Mouse (Mus musculus): ENCODE measurements around the gene Rsph1.

Rsph1 gene

DNA sequence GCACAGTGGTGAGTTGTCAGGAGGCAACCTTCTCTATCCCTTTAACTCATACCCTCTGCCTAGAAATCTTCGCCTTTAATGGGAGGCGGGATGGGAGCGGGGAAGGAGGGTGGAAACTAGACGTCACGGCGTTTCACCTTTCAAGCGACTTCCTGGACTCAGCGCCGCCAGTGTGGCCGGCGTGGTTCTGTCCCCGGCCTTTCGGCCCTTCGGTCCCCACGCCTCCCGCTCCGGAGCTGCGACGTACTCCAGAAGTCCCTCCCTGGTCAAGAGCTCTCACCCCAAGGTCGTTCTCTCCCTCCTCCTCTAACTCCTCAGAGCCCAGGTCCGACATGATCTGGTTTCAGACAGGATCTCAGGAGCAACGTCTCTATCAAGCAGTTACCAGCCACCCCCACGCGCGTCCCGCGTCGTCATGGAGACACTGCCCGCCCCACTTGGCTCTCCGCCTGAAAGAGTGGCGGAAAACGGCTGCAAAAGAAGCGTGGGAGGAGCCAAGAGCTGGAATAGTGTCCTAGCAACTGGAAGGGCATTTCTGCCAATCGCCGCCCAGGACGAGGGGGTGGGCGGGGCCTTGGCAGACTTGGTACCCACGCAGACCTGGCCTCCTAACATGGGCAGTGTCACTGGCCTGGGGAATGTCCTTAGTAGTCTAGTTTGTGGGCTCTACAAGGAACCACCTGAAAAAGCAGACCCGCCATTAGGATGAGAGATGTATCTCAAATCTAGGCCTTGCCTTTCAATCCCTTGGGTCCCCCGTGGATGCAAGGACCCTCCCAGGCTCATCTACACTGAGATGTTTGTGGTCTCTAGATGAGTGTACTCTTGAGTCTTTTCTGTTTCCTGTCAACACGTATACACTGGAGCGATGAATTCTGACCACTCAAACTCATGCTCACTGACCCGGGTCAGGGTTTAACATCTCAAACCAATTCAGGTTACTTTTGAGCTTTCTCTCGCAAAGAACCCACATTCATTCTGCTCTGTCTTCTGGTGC lies at the start of gene Rsph1:
TSS of gene Rsph1 (minus strand) at position 462 of the 997 bp plus-strand sequence.
- peak; percentile 100 for DNase-seq (ENCODE audit: low spot score)

DNA sequence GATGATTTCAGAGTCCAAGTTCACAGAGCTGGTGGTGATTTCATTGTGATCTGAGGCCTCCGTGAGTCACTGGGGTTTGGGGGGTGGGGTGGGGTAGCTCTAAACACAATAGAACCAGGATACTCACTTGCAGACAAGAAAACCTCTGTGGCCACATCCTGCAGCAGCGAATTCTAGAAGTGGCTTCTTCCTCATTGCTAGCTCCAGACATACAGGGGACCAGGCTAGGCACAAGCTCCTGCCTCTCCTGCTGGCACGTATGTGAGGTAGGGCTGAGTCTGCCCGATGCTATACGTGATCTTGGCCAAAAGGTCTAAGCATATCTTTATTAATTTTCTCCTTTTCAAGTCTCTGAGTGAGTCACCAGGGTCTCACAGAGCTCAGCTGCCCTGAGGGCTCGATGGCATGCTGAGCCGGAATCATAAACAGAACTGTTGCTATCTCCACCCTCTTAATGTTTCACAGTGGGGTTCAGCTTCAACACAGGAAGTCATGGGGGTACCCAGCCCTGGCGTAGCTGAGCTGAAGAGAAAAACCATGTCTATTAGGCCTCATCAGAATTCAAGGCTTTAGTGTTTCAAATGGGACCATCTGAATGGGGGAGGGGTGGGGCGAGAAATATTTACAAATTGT lies 49.2 kb upstream of the Rsph1 start:
- no peak for DNase-seq (ENCODE audit: low spot score)

DNA sequence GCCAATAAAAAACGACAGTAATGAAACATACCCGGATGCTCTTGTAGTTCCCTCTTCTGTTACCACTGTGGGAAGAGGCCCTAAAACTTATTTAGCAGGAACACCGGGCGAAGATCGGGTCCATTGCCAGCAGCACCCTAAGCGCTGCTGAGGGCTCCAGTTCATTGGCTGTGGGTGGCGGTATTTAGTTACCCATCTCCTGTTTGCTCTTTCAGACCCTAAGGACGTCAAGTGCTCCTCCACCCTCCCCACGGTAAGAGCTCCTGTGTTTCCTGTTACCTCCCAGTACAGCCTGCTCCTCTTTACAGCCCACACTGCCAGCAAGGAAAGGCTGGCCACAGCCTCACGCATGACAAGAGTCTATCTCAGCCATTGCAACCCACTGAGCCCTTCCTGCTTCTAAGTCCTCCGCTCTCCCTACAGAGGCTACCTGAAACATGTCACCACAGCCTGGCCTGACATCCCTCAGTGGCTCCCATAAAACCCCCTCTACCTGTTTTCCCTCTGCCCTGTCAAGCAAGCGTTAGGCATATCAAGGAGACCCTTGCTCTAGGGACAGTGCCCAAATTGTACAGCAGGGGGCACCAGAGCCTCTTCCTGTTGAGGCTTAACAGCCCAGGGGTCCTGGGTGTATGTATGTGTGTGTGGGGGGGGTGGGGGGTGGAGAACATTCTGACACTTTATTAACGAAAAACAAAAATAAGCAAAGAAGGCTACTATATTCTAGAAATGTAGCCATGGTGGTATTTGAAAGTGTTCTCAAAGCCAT lies 48.5 kb upstream of the Rsph1 start:
- no peak for DNase-seq (ENCODE audit: low spot score)

DNA sequence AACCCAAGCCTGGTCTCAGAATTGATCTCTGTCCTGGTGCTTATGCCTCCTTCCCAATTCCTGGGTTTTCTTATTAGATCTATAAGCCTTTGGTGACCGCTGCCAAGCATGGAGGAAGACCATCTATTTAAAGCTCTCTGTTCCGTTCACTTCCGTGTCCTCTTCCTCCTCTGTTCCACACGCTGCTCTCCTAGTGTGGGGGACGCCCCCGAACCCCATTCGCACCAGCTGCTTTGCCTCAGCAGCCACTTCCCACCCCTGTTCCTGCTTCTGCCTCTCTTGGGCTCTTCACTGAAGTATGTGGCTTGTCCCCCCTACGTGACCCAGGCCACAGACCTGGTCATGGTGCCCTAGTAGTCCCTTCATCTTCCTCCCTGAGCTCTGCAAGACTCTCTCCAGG lies 47.0 kb upstream of the Rsph1 start:
- DNase-seq (ENCODE audit: low spot score), result no peak

DNA sequence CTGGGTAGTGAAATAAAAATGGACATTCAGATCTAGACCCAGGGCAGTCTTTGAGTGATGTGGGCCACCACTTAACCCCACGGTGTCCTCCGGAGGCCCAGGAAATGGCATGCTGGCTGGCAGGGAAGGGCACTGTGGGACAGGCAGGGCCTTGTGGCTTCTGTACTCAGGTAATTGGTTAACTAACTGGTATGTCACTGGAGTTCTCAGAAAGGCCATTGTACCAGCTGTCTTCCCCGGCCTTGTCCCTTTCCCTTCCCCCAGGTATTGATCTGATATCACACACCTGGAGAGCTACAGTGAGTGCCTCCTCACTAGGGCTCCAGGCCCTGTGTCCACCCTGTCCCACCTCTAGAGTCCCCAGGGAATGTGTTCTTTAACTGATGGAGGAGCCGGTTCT lies 46.2 kb upstream of the Rsph1 start:
- DNase-seq (ENCODE audit: low spot score), result no peak

DNA sequence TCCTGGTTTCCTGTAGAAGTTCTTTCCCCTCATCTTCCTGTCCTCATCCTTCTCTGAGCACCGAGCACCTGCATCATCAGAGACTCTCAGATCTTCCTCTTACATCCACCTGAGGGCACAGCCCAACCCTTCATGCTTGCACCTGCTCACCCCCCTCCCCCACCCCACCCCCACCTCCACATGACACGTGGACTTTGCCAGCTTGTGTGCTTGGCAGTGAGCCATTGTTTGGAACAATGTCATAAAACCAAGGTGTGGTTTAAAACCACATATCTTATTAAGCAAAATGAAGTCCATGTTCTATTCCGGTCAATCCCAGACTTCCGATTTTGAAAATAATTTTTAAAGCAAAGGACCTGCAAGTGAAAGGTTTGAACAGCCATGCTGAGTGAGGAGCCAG lies 45.3 kb upstream of the Rsph1 start:
- DNase-seq (ENCODE audit: low spot score), result no peak

DNA sequence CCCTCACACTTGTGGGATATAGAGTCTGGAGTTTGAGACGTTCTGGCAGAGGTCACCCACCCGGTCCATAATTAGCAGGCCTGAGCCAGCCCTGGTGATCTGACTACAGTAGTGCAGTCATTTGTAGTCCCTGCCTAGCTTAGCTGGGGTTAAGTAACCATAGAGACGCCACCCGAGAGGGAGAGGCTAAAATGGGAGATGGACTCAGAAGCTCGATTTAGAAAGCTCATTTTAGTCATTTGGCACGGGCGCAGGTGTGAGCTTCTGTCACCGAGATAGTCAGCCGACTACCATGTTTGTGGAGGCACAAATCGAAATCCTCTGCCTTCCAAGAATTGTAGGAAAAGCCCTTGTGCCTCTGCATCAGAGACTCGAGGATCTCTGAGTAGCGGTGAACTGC lies 44.2 kb upstream of the Rsph1 start:
- no peak for DNase-seq (ENCODE audit: low spot score)

DNA sequence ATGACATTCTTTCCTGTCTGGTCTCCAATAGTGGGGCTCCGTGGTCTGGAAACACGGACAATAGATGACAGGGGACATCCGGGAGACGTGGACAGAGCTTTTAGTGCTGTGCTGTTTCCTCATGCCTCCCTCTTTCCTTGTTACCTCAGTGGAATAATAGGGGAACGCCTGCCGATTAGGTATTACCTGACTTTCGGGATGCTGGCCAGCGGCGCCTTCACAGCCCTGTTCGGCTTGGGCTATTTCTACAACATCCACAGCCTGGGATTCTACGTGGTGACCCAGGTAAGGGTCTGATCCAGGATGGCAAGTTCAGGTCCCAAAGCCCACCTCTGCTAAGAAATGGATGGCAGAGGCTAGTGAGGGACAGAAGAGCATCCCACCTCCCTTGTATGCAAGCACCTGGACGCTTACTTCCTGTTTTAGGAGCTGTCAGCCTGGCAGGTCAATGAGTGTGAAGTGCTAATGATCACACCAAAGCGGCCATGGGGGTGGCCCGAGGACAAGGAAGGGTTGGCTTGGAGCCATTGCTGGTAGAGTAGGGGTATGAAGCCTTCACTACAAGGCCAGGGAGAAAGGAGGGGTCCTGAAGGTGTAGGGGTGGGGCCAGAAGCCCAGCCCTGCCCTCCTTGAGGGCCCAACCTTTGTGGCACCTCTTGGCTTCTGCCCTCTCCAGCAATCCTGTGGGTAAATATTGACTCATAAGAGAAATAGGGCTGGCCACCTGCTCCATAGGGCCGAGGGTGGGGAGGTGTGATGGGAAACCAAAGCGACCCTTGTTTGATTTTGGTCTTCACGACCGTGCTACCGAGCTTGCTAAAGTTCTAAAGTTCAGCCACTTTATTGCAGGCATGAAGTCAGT lies 42.0 kb upstream of the Rsph1 start:
- no peak for DNase-seq (ENCODE audit: low spot score)

DNA sequence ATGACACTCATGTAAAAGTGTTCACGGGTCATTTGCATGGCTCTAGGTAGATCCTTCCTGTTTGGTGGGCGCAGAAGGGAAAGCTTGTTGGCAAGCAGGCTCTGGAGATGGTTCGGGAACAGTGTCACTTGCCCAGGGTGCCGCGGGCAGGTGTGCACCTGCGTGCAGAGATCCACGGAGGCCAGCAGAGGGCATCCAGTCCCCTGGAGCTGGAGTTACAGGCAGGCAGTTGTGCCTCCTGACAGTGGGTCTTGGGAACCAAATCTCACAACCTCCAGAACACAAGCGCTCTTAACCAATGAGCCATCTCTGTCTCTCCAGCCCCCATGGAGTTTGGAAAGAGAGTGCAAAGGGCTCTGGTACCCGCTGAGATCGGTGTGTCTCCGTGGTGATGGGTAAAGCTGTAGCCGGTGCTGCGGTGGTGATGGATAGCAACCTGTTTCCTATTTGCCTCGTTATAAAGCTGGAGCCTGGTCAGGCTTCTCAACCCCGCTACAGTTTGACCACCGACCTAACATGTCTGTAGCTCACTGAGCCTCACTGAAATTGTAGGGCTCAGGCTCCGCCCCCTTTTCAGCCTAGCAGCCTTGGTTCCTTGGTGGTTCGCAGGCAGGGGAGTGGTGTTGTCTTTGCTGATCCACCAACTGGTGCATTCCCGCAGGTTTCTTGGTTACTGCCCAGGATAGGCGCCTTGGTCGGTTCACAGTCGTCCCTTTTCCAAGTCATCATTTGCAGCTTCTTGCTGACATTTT lies 40.5 kb upstream of the Rsph1 start:
- no peak for DNase-seq (ENCODE audit: low spot score)

DNA sequence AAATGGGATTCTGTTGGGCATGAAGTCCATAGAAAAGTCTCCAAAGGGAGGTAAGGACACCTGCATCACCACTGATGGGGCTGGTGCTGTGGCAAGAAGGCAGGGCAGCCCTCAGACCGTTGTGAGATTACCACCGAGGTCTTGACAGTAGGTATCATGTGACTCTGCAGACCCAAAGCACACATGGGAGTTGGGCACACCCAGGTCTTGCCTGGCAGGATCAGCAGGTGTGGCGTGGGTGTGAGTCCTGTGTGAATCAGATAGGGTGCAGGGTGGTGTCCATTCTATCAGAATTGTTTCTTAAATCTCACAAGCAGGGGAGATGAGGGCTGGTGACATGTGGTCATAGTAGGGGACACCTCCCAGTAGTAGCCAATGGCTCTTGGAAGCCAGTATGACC lies 39.8 kb upstream of the Rsph1 start:
- no peak for DNase-seq (ENCODE audit: low spot score)

DNA sequence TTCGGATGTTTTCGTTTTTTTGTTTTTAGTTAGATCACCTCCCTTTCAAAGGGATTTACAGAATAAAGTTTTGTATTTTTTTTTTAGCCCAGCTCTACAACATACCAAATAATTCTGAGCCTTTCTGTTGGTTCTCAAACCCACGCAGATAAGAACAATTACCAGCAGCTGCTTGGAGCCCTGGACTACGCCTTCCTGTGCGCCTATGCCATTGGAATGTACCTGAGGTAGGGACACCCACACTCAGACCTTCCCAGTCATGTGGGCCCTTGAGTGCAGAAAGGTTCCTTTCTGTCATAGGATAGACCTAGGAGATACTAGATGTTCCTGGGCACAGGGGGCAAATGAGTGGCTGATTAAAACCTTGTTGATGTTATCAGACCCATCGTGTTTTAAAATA lies 38.8 kb upstream of the Rsph1 start:
- no peak for DNase-seq (ENCODE audit: low spot score)

DNA sequence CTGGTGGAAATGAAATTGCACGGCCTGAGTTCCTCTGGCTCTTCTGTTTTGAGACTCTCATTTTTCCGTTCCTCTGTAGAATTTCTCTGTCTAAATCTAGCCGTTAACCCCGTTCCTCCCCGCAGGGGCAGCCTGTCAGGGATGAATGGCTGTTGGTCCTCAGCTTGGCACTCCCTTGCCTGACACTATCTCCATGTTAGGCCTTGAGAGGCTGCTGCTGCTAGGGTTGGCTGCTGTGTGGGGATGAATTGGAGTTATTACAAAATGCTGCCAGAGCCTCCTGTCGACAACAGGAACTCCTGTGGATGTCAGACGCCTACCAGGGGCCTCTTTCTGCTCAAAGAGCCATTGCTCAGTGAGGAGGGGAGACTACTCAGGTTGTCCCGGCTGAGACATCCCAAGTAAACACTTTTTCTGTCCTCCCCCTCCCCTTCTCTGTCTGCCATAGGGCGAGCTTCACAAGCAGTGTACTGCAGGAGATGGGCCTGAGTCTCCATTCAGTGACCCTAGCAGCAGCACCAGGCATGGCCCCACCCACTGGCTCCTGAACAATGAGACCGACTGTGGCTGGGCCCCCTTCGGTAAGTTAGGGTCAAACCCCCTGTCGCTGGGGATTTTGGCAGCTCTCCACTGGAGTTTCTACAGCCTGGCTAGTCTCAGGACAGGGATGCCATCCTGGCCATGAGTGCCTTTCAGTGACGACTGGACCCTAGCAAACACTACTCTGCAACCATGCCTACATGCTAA lies 38.0 kb upstream of the Rsph1 start:
- DNase-seq (ENCODE audit: low spot score), result no peak

DNA sequence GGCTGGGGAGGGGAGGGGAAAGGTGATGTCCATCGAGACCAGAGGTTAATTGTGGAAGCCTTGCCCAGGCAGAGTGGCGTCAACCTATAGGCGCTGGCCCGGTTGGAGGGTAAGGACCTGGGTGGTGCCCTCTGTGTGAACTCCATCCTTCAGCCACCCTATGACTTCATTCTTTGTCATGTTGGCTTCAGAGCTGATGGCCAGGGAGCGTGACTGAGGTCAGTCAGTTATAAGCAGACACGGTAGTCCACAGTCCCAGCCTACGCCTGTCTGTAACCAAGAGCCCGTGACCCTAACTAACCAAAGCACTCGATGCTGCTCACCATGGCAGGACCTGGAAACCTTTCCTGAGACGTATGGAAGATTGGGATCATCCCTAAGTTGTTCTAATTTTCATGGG lies 35.5 kb upstream of the Rsph1 start:
- no peak for DNase-seq (ENCODE audit: low spot score)

DNA sequence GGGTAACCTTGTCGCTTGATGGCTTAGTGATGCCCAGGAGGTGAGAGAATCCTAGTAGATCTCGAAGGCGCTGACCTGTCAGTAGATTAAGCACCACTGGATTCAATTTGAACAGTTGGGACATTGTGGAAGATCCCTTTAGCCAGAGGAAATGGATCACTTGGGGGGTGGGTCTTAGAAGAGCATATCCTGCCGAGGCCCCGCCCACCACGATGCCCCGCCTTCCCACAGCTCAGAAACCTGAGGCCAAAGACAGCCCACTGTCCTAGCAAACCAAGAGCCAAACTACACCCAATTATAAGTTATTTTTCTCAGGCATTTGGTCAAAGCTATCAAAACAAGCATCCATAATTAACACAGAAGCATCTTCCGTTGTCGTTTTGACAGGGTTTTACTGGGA lies 33.9 kb upstream of the Rsph1 start:
- no peak for DNase-seq (ENCODE audit: low spot score)

DNA sequence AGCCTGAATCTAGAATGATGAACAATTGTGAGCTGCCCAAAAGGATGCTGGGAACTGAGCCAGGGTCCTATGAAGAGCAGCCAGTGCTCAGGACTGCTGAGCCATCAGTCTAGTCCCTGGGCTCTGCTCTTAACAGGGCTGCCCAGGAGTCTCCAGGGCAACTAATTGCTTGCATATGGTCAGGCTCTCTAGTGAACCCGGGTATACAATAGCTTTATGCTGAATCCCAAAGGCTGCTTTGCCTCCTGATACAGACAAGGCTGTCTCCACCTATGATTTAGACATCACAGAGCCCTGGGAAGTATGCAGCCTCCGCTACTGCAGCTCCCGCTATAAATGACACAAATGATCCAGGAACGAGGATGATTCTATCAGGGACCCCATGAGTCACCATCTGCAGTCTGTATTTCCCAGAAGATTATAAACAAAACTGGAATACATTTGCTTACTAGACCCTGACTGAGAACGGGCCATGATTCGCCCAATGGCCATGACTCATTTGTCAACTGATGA lies 32.2 kb upstream of the Rsph1 start:
- no peak for DNase-seq (ENCODE audit: low spot score)

DNA sequence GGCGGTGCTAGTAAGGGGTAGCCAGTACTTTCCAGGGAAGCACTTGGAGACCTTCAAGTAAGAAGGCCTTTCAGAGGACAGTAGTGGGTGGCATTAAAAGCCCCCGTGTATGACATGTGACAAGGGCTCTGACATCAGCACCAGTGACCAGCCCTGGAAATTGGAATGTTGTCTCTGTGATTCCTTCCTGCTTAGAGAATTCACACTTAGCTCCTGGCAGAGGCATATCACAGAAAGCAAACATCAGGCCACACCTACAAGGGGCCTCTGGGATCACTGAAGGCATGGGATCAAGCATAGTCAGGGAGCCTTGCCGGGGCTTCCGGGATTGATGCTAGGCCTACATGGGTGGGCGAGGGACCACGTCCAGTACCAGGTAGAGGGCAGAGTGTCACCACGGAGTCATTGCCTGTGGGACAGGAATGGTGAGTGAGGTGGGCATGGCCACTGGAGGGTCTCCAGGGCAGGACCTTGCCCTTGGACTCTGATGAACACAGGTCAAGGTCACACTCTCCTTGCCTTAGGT lies 31.2 kb upstream of the Rsph1 start:
- DNase-seq (ENCODE audit: low spot score), result no peak

DNA sequence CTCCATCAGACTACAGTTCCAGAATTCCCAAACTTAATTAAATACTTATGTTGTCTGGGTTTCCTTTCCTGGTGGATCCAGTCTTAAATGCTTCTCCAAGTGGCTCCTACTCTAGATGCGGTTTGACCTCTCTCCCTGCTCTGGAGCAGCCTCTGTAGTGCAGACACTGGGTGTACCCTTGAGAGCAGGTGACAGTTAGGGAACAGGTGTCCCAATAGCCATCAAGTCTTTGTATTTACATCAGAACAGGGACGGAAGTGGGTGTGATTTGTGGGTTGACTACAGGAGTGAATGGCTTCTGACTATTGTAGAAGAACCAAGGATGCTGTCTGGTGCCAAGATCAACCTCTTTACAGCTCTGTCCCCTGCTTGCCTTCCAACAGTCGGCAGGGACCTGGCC lies 30.6 kb upstream of the Rsph1 start:
- no peak for DNase-seq (ENCODE audit: low spot score)

DNA sequence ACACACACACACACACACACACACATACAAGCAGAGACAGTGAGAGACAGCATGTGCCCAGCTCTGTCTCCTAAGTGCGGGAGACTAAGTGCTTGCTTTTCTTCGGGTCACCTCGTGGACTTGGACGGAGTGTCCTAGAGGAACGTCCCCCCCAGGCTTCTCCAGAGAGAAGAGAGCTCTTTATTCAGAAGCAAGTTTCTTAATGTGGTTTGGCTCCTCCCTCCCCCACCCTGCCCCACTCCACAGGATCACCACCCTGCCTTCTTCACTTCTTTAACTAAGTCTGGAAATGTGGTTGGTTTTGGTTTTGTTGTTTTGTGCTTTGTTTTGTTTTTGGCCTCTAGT lies 28.6 kb upstream of the Rsph1 start:
- DNase-seq (ENCODE audit: low spot score), result no peak

DNA sequence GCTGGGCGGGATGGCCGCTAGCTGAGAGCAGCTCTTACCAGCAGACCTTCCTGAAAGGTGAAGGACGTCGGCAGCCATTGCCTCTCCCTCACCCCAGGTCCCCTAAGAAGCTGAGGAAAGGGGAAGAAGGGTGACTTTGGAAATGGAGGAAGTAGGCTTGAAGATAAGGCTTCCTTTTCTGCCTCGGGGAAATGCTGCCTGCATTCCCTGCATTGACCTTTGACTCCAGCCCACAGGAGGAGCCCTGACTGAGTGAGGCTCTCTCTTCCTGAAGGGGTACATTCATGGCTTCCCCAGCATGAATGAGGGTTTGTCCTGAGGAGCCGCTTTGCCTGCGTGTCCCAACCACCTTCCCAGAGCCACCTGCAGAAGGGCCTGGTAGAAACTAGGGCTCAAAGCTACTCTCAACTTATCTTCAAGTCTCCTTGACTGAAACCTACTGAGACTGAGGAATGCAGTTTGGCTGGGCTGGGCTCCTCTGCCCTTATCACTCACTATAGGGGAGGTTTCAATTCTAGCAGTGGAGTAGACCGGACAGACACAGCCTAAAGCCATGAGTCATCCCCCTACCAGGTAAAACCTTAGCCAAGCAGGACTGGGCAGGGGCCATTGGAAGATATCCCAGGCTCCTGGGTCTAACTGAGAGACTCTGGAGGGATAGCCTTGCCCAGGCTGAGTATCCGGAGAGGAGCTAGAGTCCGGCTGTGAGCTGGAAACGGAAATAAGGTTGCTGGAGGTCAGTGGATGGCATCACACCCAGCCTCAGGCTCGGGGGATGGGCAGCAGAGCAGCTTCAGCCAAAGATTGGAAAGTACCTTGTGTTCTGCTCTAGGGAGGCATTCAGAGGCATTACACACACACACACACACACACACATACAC lies 28.0 kb upstream of the Rsph1 start:
- DNase-seq (ENCODE audit: low spot score), result no peak
